Mouse (Mus musculus): ENCODE measurements around the gene Morn5. TPM values are rescaled to one million over a fixed set of nuclear protein-coding genes. Genes with fewer than 3 reads are reported as not detected.

Morn5 gene
- polyA plus RNA-seq, 1 experiment from 2014 or later: not detected

DNA sequence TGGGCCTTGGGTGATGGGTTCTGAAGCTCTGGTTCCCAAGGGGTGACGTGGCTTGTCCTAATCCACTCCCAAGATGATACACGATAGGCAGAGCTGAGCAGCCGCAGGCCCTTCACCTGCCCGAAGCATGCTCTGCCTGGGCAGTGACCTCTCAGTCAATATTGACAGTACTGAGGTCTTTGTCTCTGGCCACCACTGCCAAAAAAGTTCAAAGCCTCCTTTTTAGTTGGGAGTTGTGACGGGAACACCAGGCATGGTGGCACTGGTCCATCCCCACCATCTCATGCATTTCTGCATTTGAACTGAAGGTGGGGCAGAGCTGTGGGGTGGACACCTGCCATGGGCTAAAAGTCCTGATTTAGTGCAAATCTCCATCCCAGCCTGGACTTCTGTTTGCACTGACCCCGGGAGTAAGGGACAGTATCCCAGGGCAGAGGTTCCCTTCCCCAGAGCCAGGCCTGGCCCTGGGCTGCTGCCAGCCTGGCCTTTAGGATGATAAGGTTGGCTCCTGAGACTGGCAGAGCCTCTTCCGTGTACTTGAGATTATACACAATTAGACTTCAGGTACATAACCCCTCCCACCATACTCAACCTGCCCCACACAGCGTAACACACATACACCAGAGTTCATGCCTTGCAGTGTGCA is 22.5 kb downstream of the Morn5 start:
- H3K4me3 ChIP-seq (replicated peaks): no peak overlapping the region
- H3K9ac ChIP-seq (replicated peaks): no peak overlapping the region
- H3K4me1 ChIP-seq (replicated peaks): peaks cover under 1% of the 10 kb centered on the region
- no peak for ATAC-seq (ENCODE audit: insufficient number of reproducible peaks, insufficient read depth, low FRiP score, low TSS enrichment, low read depth)
- no peaks in the 10 kb centered on the region for H3K27me3 ChIP-seq
- 75% methylated on average over 8 of the region's 8 CpGs for WGBS
- H3K36me3 ChIP-seq: no peaks in the 10 kb centered on the region
- no peak overlapping the region for H3K4me2 ChIP-seq
- H3K9me3 ChIP-seq: no peaks in the 10 kb centered on the region
- H3K27ac ChIP-seq: no peak overlapping the region

DNA sequence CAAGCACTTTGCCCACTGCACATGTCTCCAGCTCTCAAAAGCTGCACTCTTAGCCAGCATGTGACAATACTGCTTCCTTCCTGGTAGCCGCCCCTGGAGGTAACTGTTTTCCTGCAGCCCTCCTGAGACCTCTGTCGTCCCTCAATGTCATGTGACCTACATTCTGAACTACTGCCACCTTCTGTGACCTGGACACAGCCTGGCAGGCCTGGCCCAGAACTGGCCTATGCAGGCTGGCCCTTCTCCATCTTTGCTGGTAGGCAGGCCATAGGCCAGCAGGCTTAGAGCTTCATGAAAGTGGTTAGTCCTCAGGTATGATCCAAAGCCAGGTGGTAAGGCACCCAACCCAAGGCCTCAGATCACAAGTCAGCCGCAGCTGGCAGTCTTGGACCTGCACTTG is 24.5 kb downstream of the Morn5 start:
- no peak overlapping the region for H3K4me3 ChIP-seq (replicated peaks)
- 57% methylated on average over 3 of the region's 3 CpGs for WGBS
- H3K9ac ChIP-seq (replicated peaks): no peak overlapping the region
- no peak overlapping the region for H3K27ac ChIP-seq
- no peaks in the 10 kb centered on the region for H3K36me3 ChIP-seq
- no peak overlapping the region for H3K4me2 ChIP-seq
- no peaks in the 10 kb centered on the region for H3K9me3 ChIP-seq
- no peak for ATAC-seq (ENCODE audit: insufficient number of reproducible peaks, insufficient read depth, low FRiP score, low TSS enrichment, low read depth)
- no peaks in the 10 kb centered on the region for H3K27me3 ChIP-seq
- H3K4me1 ChIP-seq (replicated peaks): peaks cover 20% of the 10 kb centered on the region

DNA sequence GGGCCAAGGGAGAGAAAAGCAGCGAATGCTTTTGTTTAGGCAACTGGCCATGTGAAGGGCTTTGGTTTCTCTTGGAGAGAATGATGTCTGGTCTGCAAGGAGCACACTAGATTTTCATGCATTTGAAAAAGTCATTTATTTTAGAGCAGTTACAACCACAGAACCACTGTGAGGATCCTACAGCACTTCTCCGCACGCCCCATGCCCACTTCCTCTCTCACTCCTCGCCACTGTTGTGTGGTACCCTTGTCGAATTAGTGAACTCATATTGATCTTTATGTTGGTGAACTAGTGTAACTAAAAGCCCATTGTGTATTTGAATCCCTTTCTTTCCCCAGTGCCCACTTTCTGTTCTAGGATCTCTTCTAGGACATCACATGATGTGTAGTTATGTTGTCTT is 26.0 kb downstream of the Morn5 start:
- H3K27me3 ChIP-seq: no peaks in the 10 kb centered on the region
- WGBS: 81% methylated on average over 5 of the region's 5 CpGs
- no peak overlapping the region for H3K4me3 ChIP-seq (replicated peaks)
- H3K4me2 ChIP-seq: no peak overlapping the region
- H3K27ac ChIP-seq: no peak overlapping the region
- H3K36me3 ChIP-seq: no peaks in the 10 kb centered on the region
- H3K4me1 ChIP-seq (replicated peaks): peaks cover 23% of the 10 kb centered on the region
- H3K9me3 ChIP-seq: no peaks in the 10 kb centered on the region
- H3K9ac ChIP-seq (replicated peaks): no peak overlapping the region
- no peak for ATAC-seq (ENCODE audit: insufficient number of reproducible peaks, insufficient read depth, low FRiP score, low TSS enrichment, low read depth)

DNA sequence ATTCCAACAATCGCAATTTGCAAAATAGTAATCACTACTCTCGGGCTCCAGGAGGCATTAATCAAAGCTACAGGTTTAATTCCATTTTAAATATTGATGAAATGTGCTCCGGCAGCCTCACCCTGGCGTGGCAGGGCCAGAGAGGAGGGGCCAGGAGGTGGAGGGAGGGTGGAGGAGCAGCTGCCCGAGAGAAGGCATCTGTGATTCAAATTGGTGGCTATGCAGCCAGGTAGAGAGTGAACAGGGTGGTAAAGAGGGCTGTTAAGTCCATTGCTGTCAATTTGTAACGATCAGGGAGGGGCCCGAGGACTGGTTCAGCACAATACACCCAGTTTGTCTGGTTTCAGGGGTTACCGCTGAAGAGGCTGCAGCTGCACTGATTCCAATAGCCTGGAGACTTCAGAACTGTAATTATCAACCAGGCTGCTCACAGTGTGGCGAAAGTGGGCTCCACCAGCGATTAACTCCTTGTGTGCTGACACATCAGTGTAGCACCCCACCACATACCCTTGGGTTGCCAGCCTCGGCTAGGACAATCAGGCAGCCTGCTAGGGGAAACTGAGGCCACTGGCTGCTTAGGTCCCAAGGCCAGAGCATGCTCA is 28.0 kb downstream of the Morn5 start:
- peak overlapping the region; percentile 41; the same call in 1 of the 2 replicates for H3K27ac ChIP-seq
- H3K4me1 ChIP-seq (replicated peaks): peaks cover 38% of the 10 kb centered on the region
- H3K36me3 ChIP-seq: no peaks in the 10 kb centered on the region
- H3K9ac ChIP-seq (replicated peaks): no peak overlapping the region
- H3K4me3 ChIP-seq (replicated peaks): peak overlapping the region; percentile 3; the same call in 1 of the 2 replicates
- H3K4me2 ChIP-seq: peak overlapping the region; percentile 40
- no peaks in the 10 kb centered on the region for H3K9me3 ChIP-seq
- no peaks in the 10 kb centered on the region for H3K27me3 ChIP-seq
- WGBS: 14% methylated on average over 11 of the region's 11 CpGs
- 0 out of 2 replicates have a peak, but pooled peaks have one; percentile 30 for ATAC-seq (ENCODE audit: insufficient number of reproducible peaks, insufficient read depth, low FRiP score, low TSS enrichment, low read depth)

DNA sequence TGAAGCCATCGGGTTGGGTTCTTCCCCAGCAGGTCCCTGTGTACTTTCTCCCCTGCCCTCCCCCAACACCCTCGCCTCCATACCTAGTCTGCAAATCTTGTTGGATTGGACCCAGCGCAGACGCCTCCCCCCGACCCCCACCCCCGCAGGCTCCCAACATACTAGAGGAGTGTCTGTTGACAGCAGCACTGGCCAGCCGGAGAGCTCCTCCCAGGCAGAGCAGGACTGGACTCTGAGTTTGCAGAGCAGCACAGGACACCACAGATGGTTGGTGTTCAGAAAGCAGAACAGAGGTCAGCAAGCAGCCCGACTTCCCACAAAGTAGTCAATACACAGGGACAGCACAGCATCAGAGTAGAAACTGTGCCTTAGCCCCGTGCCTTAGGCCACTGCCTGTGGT is 32.2 kb downstream of the Morn5 start:
- 0 out of 2 replicates have a peak overlapping the region, but pooled peaks have one; percentile 4 for H3K27ac ChIP-seq
- no peak overlapping the region for H3K9ac ChIP-seq (replicated peaks)
- no peak for ATAC-seq (ENCODE audit: insufficient number of reproducible peaks, insufficient read depth, low FRiP score, low TSS enrichment, low read depth)
- WGBS: 20% methylated on average over 9 of the region's 9 CpGs
- H3K4me2 ChIP-seq: no peak overlapping the region
- no peak overlapping the region for H3K4me3 ChIP-seq (replicated peaks)
- H3K27me3 ChIP-seq: peaks cover 17% of the 10 kb centered on the region
- H3K36me3 ChIP-seq: no peaks in the 10 kb centered on the region
- no peaks in the 10 kb centered on the region for H3K9me3 ChIP-seq
- H3K4me1 ChIP-seq (replicated peaks): peaks cover 38% of the 10 kb centered on the region

DNA sequence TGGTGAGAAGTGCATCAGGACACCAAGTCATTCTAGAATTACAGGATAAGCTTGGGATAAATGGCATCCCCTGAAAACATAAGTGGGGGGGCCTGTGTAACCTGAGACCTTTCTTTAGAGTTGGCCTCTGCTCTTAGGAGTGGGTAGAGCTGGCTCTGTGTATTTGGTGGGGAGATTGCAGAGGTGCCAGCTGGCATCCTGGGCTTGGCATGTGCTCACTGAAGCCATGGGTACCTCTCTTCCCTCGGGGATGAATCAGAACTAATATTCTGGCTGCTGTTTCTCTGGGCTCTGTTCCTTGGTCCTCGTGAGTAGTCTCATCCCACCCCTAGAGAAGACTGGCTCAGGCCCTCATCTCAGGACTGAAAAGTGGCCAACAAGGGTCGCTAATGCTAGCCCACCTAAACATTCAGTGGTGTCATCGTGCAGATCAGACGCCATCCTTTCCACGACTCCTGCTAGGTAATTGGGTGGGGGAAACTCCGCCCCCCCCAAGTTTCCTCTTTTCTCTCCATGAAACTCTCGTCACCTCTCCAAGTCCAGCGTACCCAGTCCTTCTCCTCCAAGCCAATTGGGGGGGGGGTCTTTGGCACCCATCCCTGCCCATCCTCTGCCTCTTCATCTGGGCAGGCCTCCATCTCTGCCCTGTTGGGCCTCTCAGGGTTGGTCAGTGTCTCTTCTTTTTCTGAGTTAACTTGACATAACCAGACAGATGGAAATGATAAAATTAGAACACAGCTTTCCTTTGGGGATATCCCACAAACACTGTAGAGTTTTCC is 33.7 kb downstream of the Morn5 start:
- H3K36me3 ChIP-seq: no peaks in the 10 kb centered on the region
- no peak overlapping the region for H3K9ac ChIP-seq (replicated peaks)
- H3K4me1 ChIP-seq (replicated peaks): peaks cover 26% of the 10 kb centered on the region
- peaks cover 31% of the 10 kb centered on the region for H3K27me3 ChIP-seq
- no peak overlapping the region for H3K4me3 ChIP-seq (replicated peaks)
- 81% methylated on average over 9 of the region's 9 CpGs for WGBS
- ATAC-seq (ENCODE audit: insufficient number of reproducible peaks, insufficient read depth, low FRiP score, low TSS enrichment, low read depth): no peak
- H3K4me2 ChIP-seq: no peak overlapping the region
- H3K27ac ChIP-seq: no peak overlapping the region
- H3K9me3 ChIP-seq: no peaks in the 10 kb centered on the region

DNA sequence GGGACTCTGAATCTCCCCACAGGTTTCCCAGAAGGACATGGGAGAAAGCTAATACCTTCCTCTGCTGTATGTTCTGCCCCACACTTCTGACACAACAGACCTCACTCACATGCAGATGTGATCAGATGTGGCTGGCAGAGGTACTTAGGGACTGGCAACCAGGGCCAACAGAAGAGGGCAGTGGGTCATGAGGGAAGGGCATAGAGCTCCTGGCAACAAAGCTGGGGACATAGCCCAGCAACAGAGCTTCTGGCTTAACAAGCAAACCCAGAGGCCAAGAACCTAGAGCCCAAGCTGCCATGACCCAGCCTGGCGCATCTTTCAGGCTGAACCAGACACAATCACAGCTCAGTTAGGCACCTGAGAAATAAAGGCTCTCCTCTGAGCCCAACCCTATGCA is 35.8 kb downstream of the Morn5 start:
- ATAC-seq (ENCODE audit: insufficient number of reproducible peaks, insufficient read depth, low FRiP score, low TSS enrichment, low read depth): no peak
- Histone ChIP-seq H3K4me1 (replicated peaks) (peaks cover 15% of the 10 kb centered on the region), H3K4me3 (replicated peaks) (no peak overlapping the region), H3K27me3 (peaks cover 51% of the 10 kb centered on the region), H3K4me2 (no peak overlapping the region), H3K36me3 (no peaks in the 10 kb centered on the region), H3K9me3 (no peaks in the 10 kb centered on the region), H3K27ac (no peak overlapping the region), H3K9ac (replicated peaks) (no peak overlapping the region)
- 86% methylated on average over 1 of the region's 1 CpGs for WGBS

DNA sequence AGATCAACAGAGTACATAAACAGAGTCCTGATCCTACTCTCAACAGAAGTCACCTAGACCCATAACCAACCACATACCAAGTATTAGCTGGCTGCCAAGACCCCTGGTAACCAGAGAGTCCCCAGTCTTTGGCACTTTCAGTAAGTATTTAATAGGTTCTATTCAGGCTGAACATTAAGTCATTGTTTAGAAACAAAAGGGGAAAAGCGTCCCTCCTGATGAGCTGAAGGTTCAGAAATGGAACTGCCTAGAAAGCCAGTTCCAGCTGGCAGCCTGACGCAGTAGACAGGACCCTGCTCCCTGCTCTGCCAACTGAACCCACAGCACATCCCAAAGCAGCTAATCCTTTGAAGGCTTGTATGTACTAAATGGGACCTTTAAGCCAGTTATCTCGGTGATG is 39.9 kb downstream of the Morn5 start:
- WGBS: 58% methylated on average over 3 of the region's 3 CpGs
- Histone ChIP-seq H3K4me2 (no peak overlapping the region), H3K4me3 (replicated peaks) (no peak overlapping the region), H3K36me3 (no peaks in the 10 kb centered on the region), H3K27me3 (peaks cover 92% of the 10 kb centered on the region), H3K9ac (replicated peaks) (no peak overlapping the region), H3K9me3 (no peaks in the 10 kb centered on the region), H3K27ac (no peak overlapping the region), H3K4me1 (replicated peaks) (peaks cover 12% of the 10 kb centered on the region)
- ATAC-seq (ENCODE audit: insufficient number of reproducible peaks, insufficient read depth, low FRiP score, low TSS enrichment, low read depth): no peak

DNA sequence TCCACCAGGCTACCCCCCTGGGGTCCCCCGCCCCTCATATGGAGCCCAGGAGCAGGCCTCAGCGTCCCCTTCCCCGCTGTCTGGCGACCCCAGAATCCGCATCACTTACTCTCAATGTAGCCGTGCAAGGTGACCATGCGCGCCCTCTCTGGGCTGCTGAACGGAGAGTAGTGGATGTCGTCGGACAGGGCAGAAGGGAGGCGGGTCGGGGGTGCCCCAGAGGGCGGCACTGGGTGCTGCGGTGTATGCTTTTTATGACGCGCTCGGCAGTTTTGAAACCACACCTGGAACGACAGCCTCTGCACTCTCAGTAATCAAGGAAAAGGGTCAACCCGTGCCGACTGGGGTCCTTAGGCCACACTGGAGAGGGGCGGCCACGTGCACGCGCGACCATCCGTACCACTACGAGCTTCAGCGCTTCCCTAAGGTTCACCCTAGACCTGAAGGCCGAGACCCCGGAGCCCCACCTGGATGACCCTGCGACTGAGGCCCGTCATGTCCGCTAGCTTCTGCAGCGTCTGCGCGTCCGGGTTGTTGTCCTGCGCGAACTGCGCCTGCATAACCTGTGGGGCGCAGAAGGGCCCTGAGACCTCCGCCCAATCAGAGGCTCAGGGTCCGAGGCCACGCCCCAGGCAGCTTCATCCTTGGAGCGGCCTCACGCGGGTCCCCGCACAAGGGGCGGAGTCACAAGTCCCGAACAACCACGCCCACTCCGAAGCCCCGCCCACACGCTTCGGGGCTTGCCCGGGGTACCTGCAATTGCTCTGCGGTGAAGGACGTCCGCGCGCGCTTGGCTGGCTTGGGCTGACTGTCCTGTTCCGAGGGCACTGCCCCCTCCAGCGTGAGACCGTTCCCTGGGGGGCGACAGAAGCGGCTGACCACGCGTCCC is 41.8 kb downstream of the Morn5 start:
- Histone ChIP-seq H3K36me3 (no peaks in the 10 kb centered on the region), H3K27me3 (peaks cover 98% of the 10 kb centered on the region), H3K9me3 (no peaks in the 10 kb centered on the region), H3K27ac (no peak overlapping the region), H3K4me3 (replicated peaks) (peak overlapping the region; percentile 50), H3K4me1 (replicated peaks) (peaks cover 12% of the 10 kb centered on the region), H3K9ac (replicated peaks) (peak overlapping the region; percentile 45; the same call in 1 of the 2 replicates), H3K4me2 (peak overlapping the region; percentile 80)
- ATAC-seq (ENCODE audit: insufficient number of reproducible peaks, insufficient read depth, low FRiP score, low TSS enrichment, low read depth): peak; percentile 63
- WGBS: under 1% methylated on average over 65 of the region's 70 CpGs

DNA sequence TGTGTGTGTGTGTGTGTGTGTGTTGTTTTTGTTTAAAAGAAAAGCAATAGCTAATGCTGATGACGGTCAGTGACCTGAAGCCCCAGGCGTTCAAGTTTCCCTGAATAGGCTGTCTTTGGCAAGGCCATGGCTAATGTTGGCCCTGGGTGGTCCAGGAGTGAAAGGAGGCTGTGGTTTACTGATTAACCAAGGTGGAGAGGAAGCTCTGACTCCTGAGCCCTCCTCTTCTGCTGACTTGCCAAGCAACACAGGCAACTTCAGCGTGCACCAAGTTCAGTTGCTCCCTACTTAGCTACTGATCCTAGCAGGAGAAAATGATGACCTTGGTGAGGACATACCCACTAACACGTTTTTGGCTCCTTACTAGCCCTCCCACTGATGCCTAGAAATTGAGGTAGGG is 43.5 kb downstream of the Morn5 start:
- no peak for ATAC-seq (ENCODE audit: insufficient number of reproducible peaks, insufficient read depth, low FRiP score, low TSS enrichment, low read depth)
- Histone ChIP-seq H3K27me3 (peaks cover 99% of the 10 kb centered on the region), H3K4me3 (replicated peaks) (no peak overlapping the region), H3K4me1 (replicated peaks) (peaks cover 12% of the 10 kb centered on the region), H3K27ac (no peak overlapping the region), H3K9me3 (no peaks in the 10 kb centered on the region), H3K4me2 (no peak overlapping the region), H3K9ac (replicated peaks) (no peak overlapping the region), H3K36me3 (no peaks in the 10 kb centered on the region)
- 2% methylated on average over 4 of the region's 4 CpGs for WGBS

DNA sequence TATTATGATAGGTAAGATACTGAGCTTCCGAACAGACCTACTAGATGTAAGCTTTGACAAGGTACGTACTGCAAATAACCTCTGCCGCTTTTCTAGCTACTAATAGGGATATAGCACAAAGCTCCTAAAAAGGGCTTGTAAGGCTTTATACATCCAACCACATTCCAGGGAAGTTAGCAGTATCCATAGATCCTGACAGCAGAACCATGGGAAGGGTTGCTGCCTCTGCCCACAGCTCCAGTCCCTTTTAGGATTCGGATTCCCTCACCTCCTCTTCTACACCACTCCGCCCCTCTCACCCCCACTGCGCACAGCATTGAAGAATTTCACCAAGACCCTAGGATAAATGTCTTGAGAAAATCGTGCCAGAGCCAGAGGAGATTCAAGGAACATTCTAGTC is 44.0 kb downstream of the Morn5 start:
- H3K9me3 ChIP-seq: no peaks in the 10 kb centered on the region
- no peak overlapping the region for H3K4me2 ChIP-seq
- H3K27ac ChIP-seq: no peak overlapping the region
- WGBS: 15% methylated on average over 7 of the region's 7 CpGs
- H3K4me3 ChIP-seq (replicated peaks): no peak overlapping the region
- peaks cover 14% of the 10 kb centered on the region for H3K4me1 ChIP-seq (replicated peaks)
- no peaks in the 10 kb centered on the region for H3K36me3 ChIP-seq
- no peak for ATAC-seq (ENCODE audit: insufficient number of reproducible peaks, insufficient read depth, low FRiP score, low TSS enrichment, low read depth)
- no peak overlapping the region for H3K9ac ChIP-seq (replicated peaks)
- peaks cover 99% of the 10 kb centered on the region for H3K27me3 ChIP-seq

Measured in limb, embryonic 12.5 days (tissue).